Mouse (Mus musculus): ENCODE results near the gene Senp6. TPM values are rescaled to one million over a fixed set of nuclear protein-coding genes. Genes with fewer than 3 reads are reported as not detected.
A peak's percentile ranks its signal among the peaks of the same experiment; 100 is the strongest.

Gene Senp6
- polyA plus RNA-seq, 1 experiment from 2014 or later = 32.0 TPM

DNA sequence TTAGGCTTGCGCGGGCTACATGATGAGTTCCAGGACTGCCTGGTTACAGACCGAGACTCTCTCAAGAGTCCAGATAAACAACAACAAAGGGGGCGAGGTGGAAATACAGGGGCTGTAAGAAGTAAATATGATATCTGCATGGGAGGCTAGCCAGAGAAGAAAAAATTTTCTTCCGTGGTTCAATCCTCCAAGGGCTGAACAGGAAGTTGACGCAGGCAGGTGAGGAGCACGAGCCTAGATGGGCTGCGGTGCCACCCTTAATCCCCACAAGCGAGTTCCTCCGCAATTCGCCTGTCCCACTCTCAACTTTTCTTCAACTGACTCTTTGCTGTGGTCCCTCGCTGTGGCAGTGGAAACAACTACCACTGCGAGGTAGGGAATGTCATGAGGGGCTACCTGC is 97.5 kb downstream of the Senp6 start:
- H3K4me1 ChIP-seq (ENCODE audit: control insufficient read depth, insufficient read depth, low read length) = peaks cover 9% of the 10 kb centered on the region
- WGBS = 3% methylated on average over 13 of the region's 13 CpGs
- no peak overlapping the region for H3K27ac ChIP-seq (ENCODE audit: low read length)
- peak overlapping the region; percentile 71 for H3K4me2 ChIP-seq (ENCODE audit: low read depth, low read length)
- H3K4me3 ChIP-seq (ENCODE audit: low read length) = peak overlapping the region; percentile 68
- no peaks in the 10 kb centered on the region for H3K27me3 ChIP-seq (ENCODE audit: control insufficient read depth, insufficient read depth, low read length)
- ATAC-seq (replicated peaks; ENCODE audit: extremely low read depth, insufficient read depth, low FRiP score) = no peak; the same call in 1 of the 2 replicates
- H3K9me3 ChIP-seq (replicated peaks; ENCODE audit: control insufficient read depth, low read length) = no peaks in the 10 kb centered on the region
- no peaks in the 10 kb centered on the region for H3K36me3 ChIP-seq (ENCODE audit: control insufficient read depth, insufficient read depth)
- H3K9ac ChIP-seq (ENCODE audit: low read length) = peak overlapping the region; percentile 67; the same call in 1 of the 2 replicates

DNA sequence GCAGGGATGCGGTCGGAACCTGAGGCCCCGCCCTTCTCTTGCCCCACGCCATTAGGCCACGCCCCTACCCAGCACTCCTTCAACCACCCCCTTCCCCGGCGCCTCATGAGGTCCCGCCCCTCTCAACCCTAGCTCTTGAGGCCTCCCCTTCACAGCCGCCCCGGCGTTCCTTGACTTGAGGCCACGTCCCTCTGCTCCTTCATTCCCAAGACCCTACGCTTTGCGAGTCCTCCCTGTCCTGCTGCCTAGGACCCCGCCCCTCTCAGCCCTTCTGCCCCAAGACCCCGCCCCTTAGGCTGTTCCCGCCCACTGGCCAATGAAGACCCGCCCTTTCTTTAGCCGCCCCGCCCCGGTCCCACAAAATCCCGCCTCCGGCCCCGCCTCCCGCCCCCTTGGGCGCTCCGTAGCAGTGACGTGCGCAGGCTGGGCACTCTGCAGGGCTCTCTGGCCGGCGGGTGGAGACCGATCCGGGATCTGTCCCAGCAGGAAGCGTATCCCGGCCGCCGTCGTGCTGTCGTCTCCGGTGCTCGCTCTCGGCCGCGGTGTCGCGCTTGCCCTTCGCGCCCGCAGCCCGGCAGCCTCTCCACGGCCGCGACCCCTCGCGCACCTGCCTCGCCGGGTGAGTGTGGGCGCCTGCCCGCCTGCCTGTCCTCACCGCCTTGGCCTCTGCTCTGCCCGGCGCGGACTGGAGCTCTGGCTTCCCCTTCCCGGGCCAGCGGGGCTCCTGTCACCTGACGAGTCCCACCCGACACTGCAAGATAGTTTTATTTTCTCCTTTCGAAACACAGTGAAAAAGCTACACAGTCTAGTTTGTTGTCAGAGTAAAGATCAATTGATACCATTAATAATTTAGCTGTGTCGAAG is 98.1 kb downstream of the Senp6 start, which contains the start of gene Myo6:
Gene Myo6, plus strand, starts transcription at position 421 of the 864 bp plus-strand sequence.
- Histone ChIP-seq H3K27me3 (ENCODE audit: control insufficient read depth, insufficient read depth, low read length) (no peaks in the 10 kb centered on the region), H3K4me3 (ENCODE audit: low read length) (peak within 1 kb of the TSS; percentile 68), H3K4me1 (ENCODE audit: control insufficient read depth, insufficient read depth, low read length) (peaks cover 9% of the 10 kb centered on the region), H3K4me2 (ENCODE audit: low read depth, low read length) (peak within 1 kb of the TSS; percentile 71), H3K27ac (ENCODE audit: low read length) (peak within 1 kb of the TSS; percentile 83), H3K9me3 (replicated peaks; ENCODE audit: control insufficient read depth, low read length) (no peaks in the 10 kb centered on the region), H3K36me3 (ENCODE audit: control insufficient read depth, insufficient read depth) (no peaks in the 10 kb centered on the region), H3K9ac (ENCODE audit: low read length) (peak within 1 kb of the TSS; percentile 80)
- under 1% methylated on average over 69 of the region's 69 CpGs for WGBS
- peak; percentile 99 for ATAC-seq (replicated peaks; ENCODE audit: extremely low read depth, insufficient read depth, low FRiP score)

DNA sequence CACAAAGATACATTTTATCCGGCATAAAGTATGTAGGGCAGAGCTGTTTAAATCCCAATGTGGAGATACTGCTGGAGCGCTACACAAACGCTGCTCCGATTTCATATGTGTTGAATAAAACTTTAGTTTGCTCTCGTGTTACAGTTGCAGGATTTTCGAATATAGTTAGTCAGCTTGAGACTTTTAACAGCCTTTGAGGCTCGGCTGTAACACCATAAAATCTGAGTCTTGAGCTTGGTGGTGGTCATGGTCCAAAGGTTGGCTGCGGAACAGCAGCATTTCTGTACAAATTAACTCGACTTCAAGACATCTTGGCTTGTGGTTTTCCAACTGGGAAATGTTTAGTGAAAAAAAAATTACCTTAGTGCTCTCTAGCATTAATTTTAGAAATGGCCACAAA is 99.0 kb downstream of the Senp6 start:
- no peaks in the 10 kb centered on the region for H3K27me3 ChIP-seq (ENCODE audit: control insufficient read depth, insufficient read depth, low read length)
- no peaks in the 10 kb centered on the region for H3K36me3 ChIP-seq (ENCODE audit: control insufficient read depth, insufficient read depth)
- peak overlapping the region; percentile 71 for H3K4me2 ChIP-seq (ENCODE audit: low read depth, low read length)
- peak overlapping the region; percentile 72 for H3K9ac ChIP-seq (ENCODE audit: low read length)
- ATAC-seq (replicated peaks; ENCODE audit: extremely low read depth, insufficient read depth, low FRiP score) = no peak
- no peaks in the 10 kb centered on the region for H3K9me3 ChIP-seq (replicated peaks; ENCODE audit: control insufficient read depth, low read length)
- peak overlapping the region; percentile 68 for H3K4me3 ChIP-seq (ENCODE audit: low read length)
- H3K4me1 ChIP-seq (ENCODE audit: control insufficient read depth, insufficient read depth, low read length) = peaks cover 9% of the 10 kb centered on the region
- peak overlapping the region; percentile 62 for H3K27ac ChIP-seq (ENCODE audit: low read length)
- 25% methylated on average over 9 of the region's 9 CpGs for WGBS

DNA sequence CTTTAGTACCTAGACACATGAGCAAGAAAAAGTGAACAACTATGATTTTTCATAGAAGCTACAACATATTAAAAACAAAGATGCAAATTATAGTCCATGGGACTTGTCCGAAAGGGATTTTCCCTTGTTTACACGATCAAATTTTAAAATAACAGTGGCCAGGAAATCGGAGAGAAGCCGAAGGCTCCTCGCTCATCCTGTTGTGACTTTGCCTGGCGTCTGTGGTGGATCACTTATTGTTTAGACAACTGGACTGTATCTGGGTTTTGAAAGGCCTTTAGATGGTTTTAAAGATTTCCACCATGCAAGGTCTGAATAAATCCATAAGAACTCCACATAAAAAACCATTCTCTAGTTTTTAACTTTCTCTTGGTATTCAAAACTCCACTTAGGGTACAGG is 99.7 kb downstream of the Senp6 start:
- H3K9me3 ChIP-seq (replicated peaks; ENCODE audit: control insufficient read depth, low read length) = no peaks in the 10 kb centered on the region
- no peak for ATAC-seq (replicated peaks; ENCODE audit: extremely low read depth, insufficient read depth, low FRiP score)
- H3K27ac ChIP-seq (ENCODE audit: low read length) = no peak overlapping the region
- H3K4me2 ChIP-seq (ENCODE audit: low read depth, low read length) = peak overlapping the region; percentile 18; the same call in 1 of the 2 replicates
- no peaks in the 10 kb centered on the region for H3K27me3 ChIP-seq (ENCODE audit: control insufficient read depth, insufficient read depth, low read length)
- H3K4me3 ChIP-seq (ENCODE audit: low read length) = 0 out of 2 replicates have a peak overlapping the region, but pooled peaks have one; percentile 7
- H3K36me3 ChIP-seq (ENCODE audit: control insufficient read depth, insufficient read depth) = no peaks in the 10 kb centered on the region
- 62% methylated on average over 6 of the region's 6 CpGs for WGBS
- no peak overlapping the region; the same call in 1 of the 2 replicates for H3K9ac ChIP-seq (ENCODE audit: low read length)
- H3K4me1 ChIP-seq (ENCODE audit: control insufficient read depth, insufficient read depth, low read length) = peaks cover 9% of the 10 kb centered on the region

DNA sequence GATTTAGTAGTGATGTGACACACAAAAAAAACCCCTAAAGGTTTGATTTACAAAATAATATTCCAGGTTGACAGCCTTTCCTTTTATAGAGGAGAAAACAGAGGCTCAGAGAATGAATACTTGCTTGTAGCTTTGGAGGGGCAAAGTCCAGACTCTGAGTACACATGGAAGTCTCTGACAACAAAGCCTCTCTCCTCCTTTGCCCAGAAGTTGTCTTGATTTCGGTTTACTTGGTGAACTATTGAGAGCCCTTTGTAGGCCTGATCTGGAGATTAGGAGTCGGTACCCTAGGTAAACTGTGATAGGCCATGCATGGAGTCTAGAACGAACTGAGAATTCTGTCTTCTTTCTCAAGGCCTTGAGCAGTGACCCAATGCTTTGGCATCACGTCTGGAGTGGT is 100.4 kb downstream of the Senp6 start:
- 73% methylated on average over 4 of the region's 4 CpGs for WGBS
- Histone ChIP-seq H3K9ac (ENCODE audit: low read length) (no peak overlapping the region), H3K4me2 (ENCODE audit: low read depth, low read length) (no peak overlapping the region), H3K4me3 (ENCODE audit: low read length) (no peak overlapping the region), H3K27me3 (ENCODE audit: control insufficient read depth, insufficient read depth, low read length) (no peaks in the 10 kb centered on the region), H3K36me3 (ENCODE audit: control insufficient read depth, insufficient read depth) (no peaks in the 10 kb centered on the region), H3K9me3 (replicated peaks; ENCODE audit: control insufficient read depth, low read length) (no peaks in the 10 kb centered on the region), H3K4me1 (ENCODE audit: control insufficient read depth, insufficient read depth, low read length) (peaks cover 9% of the 10 kb centered on the region), H3K27ac (ENCODE audit: low read length) (no peak overlapping the region)
- no peak for ATAC-seq (replicated peaks; ENCODE audit: extremely low read depth, insufficient read depth, low FRiP score)

DNA sequence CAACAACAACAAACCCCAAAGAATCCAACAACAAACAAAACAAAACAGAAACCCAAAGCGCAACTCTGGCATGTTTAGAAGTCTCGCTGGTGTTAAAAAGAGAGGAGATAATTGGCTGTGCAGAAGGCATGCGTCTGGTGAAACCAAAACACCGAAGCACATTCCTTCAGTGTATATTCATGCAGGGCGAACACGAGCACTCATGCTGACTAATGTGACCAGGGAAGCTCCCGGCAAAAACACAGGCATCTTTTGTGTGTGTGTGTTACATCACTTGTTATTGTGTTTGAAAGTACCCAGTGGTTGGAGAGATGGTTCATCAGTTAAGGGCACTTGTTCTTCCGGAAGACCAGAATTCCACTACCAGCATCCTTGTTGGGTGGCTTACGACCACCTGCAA is 102.8 kb downstream of the Senp6 start:
- Histone ChIP-seq H3K27me3 (ENCODE audit: control insufficient read depth, insufficient read depth, low read length) (no peaks in the 10 kb centered on the region), H3K27ac (ENCODE audit: low read length) (no peak overlapping the region), H3K9me3 (replicated peaks; ENCODE audit: control insufficient read depth, low read length) (no peaks in the 10 kb centered on the region), H3K4me3 (ENCODE audit: low read length) (no peak overlapping the region), H3K9ac (ENCODE audit: low read length) (no peak overlapping the region), H3K36me3 (ENCODE audit: control insufficient read depth, insufficient read depth) (no peaks in the 10 kb centered on the region), H3K4me2 (ENCODE audit: low read depth, low read length) (no peak overlapping the region), H3K4me1 (ENCODE audit: control insufficient read depth, insufficient read depth, low read length) (0 out of 2 replicates have a peak, but pooled peaks cover 4% of the 10 kb centered on the region)
- ATAC-seq (replicated peaks; ENCODE audit: extremely low read depth, insufficient read depth, low FRiP score) = no peak
- 84% methylated on average over 9 of the region's 9 CpGs for WGBS

DNA sequence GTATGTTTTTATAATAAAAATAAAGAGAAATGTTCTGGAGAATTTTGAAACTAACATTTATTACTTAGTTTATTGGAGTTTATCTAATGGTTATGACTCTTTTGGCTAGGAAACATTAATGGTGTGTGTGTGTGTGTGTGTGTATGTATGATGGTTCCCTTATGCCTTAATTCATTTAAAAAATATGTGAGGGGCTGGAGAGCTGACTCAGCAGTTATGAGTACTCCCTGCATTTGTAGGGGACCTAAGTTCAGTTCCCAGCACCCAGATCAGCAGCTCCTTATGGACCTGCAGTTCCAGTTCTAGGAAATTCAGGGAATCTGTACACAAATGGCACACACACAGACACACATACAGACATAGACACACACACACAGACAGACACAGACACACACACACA is 104.5 kb downstream of the Senp6 start:
- Histone ChIP-seq H3K27ac (ENCODE audit: low read length) (no peak overlapping the region), H3K4me1 (ENCODE audit: control insufficient read depth, insufficient read depth, low read length) (0 out of 2 replicates have a peak, but pooled peaks cover 2% of the 10 kb centered on the region), H3K27me3 (ENCODE audit: control insufficient read depth, insufficient read depth, low read length) (no peaks in the 10 kb centered on the region), H3K9ac (ENCODE audit: low read length) (no peak overlapping the region), H3K36me3 (ENCODE audit: control insufficient read depth, insufficient read depth) (no peaks in the 10 kb centered on the region), H3K4me2 (ENCODE audit: low read depth, low read length) (no peak overlapping the region), H3K9me3 (replicated peaks; ENCODE audit: control insufficient read depth, low read length) (no peaks in the 10 kb centered on the region), H3K4me3 (ENCODE audit: low read length) (no peak overlapping the region)
- no peak for ATAC-seq (replicated peaks; ENCODE audit: extremely low read depth, insufficient read depth, low FRiP score)

DNA sequence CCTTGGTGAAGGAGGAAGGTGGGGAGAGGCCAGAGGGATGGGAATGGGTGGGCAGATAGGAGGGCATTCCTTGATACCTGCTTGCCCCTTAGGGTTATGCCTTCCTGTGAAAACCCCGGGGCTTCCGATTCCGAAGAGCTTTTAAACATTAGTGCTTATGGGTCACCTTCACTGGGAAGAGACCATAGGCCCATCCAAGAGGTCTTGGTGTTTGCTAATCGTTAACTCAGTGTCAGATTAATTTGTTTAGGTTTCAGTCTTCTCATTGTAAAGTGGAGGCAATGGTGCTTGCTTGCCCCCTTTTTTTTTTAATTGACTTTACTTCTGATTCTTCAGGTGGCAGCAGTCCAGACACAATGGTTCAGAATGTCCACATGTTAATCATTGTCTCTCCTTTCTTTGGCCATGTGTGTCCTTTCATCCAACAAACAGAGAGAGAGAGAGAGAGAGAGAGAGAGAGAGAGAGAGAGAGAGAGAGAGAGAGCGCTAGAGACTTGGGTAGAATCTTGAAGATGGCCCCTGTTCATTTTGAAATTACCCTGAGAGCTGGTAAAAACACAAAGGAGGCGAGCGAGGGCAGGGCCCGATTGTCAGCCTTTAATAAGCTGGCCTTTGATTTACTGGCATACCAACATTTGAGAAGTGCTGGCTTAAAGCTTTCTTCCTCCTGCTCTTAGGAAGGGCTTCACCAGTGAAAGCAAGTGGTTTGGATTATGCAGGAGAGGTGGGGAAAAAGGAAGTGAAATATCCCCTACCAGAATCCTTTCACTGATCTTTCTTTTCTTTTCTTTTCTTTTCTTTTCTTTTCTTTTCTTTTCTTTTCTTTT is 105.9 kb downstream of the Senp6 start:
- peaks cover 9% of the 10 kb centered on the region; the same call in 1 of the 2 replicates for H3K4me1 ChIP-seq (ENCODE audit: control insufficient read depth, insufficient read depth, low read length)
- H3K9me3 ChIP-seq (replicated peaks; ENCODE audit: control insufficient read depth, low read length) = no peaks in the 10 kb centered on the region
- ATAC-seq (replicated peaks; ENCODE audit: extremely low read depth, insufficient read depth, low FRiP score) = no peak
- no peaks in the 10 kb centered on the region for H3K36me3 ChIP-seq (ENCODE audit: control insufficient read depth, insufficient read depth)
- no peak overlapping the region for H3K4me3 ChIP-seq (ENCODE audit: low read length)
- H3K9ac ChIP-seq (ENCODE audit: low read length) = no peak overlapping the region
- H3K4me2 ChIP-seq (ENCODE audit: low read depth, low read length) = no peak overlapping the region
- 81% methylated on average over 8 of the region's 8 CpGs for WGBS
- H3K27ac ChIP-seq (ENCODE audit: low read length) = no peak overlapping the region
- H3K27me3 ChIP-seq (ENCODE audit: control insufficient read depth, insufficient read depth, low read length) = no peaks in the 10 kb centered on the region

Data from heart, embryonic 16.5 days (tissue).